Comparison of ENCODE assay signal across 14 mouse cellular contexts in the genomic region with DNA sequence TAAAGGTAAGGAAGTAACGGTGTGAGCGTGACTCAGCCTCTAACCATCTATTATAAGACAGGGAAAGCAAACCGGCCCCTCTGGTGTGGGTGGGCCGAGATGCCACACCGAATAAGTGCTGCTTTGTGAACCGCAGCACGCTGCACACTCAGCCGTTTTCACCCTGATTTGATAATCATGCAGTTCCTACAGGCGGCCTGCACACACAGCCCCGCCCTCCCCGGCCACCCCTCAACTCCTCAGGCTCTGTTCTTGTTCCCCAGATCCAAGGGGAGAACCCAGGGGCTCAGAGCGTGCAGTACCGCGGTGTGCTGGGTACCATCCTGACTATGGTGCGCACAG. TPM values are rescaled to one million over a fixed set of nuclear protein-coding genes. Genes with fewer than 3 reads are reported as not detected.
A peak's percentile ranks its signal among the peaks of the same experiment; 100 is the strongest.
DNase-seq lines count a peak whose midpoint lies in the region; ATAC-seq and TF ChIP-seq lines count a peak whose summit lies in the region.
"Had no signal": no experiment of that assay in that cellular context is flagged by ENCODE, and none has a peak within 500 bp of the region (broad histone marks: within the 10 kb centered on the region; RNA-seq: fewer than 3 reads in every experiment).

No protein-coding gene starts in this region.

- no peak for DNase-seq in gastrocnemius, adult 2 months
- no peak for DNase-seq in gastrocnemius, adult 18-20 months (ENCODE audit: low spot score)
- DNase-seq in kidney, postnatal 4 days, result peak; percentile 34 to 65
- DNase-seq in kidney, adult 9 months, result no peak
- no peak for DNase-seq in Patski (ENCODE audit: low read depth, low spot score)
- no peak for DNase-seq in spleen, adult 12 weeks (ENCODE audit: low spot score)
- DNase-seq: gastrocnemius, postnatal 14 days; heart, postnatal 4 days had no signal

- no peaks in the 10 kb centered on the region for H3K9me3 ChIP-seq in midbrain, embryonic 15.5 days
- H3K9me3 ChIP-seq: forebrain, embryonic 15.5 days had no signal

- no peak overlapping the region for H3K4me3 ChIP-seq in gastrocnemius, adult 2 months
- H3K4me3 ChIP-seq in midbrain, embryonic 15.5 days, result no peak overlapping the region
- H3K4me3 ChIP-seq: forebrain, embryonic 15.5 days had no signal

- no peaks in the 10 kb centered on the region for H3K4me1 ChIP-seq in midbrain, embryonic 15.5 days
- H3K4me1 ChIP-seq: forebrain, embryonic 15.5 days had no signal

- POLR2A ChIA-PET in Patski (lab: Charles Lee), result no interaction called here

- no peak overlapping the region for H3K4me2 ChIP-seq in midbrain, embryonic 15.5 days
- H3K4me2 ChIP-seq: forebrain, embryonic 15.5 days; heart, embryonic 11.5 days; midbrain, embryonic 11.5 days had no signal

- H3K9ac ChIP-seq in midbrain, embryonic 15.5 days, result no peak overlapping the region
- H3K9ac ChIP-seq: forebrain, embryonic 15.5 days had no signal

- no peaks in the 10 kb centered on the region for H3K36me3 ChIP-seq in midbrain, embryonic 15.5 days (replicated peaks)
- H3K36me3 ChIP-seq: forebrain, embryonic 15.5 days had no signal

- intact Hi-C loops in gastrocnemius, adult 2 months (cut with DNase I), result no loop called here

- no peaks in the 10 kb centered on the region for H3K27me3 ChIP-seq in Patski
- H3K27me3 ChIP-seq in midbrain, embryonic 15.5 days (replicated peaks), result no peaks in the 10 kb centered on the region
- H3K27me3 ChIP-seq: forebrain, embryonic 15.5 days had no signal

- TF ChIP-seq CTCF in gastrocnemius, adult 2 months (IDR thresholded peaks at IDR 0.05), result no peak
- no peak for TF ChIP-seq CTCF in Patski (IDR thresholded peaks at IDR 0.05)

- peak; percentile 73 for ATAC-seq in Patski
- peak; percentile 15; the same call in 1 of the 2 replicates for ATAC-seq in megakaryocyte-erythroid progenitor cell, adult 5-6 weeks (replicated peaks; ENCODE audit: low FRiP score, low TSS enrichment, poor library complexity, severe bottlenecking)
- no peak; the same call in 1 of the 2 replicates for ATAC-seq in midbrain, embryonic 15.5 days (replicated peaks)
- ATAC-seq: forebrain, embryonic 15.5 days had no signal

- CTCF ChIA-PET in Patski (lab: Charles Lee), result no interaction called here

- H3K27ac ChIP-seq in gastrocnemius, adult 2 months, result peak overlapping the region; percentile 24; the same call in 1 of the 2 replicates
- H3K27ac ChIP-seq in midbrain, embryonic 15.5 days, result no peak overlapping the region
- H3K27ac ChIP-seq: forebrain, embryonic 15.5 days had no signal

- in situ Hi-C loops in Patski (cut with MboI; ENCODE audit: low pct_unique_long_range_greater_than_20kb), result no loop called here

- WGBS in midbrain, embryonic 15.5 days, result 70% methylated on average over 15 of the region's 15 CpGs

RNA-seq across cellular contexts. Expression of gene Ucp3, which starts 7.0 kb away (rescaled TPM):
- 100 to 1,000 TPM; 141 to 174 TPM for total RNA-seq in gastrocnemius, adult 2 months (2021)
- 100 to 1,000 TPM in 1 of 2 experiments, 10 to 100 TPM in 1; 94.4 to 203 TPM for total RNA-seq in gastrocnemius, adult 18-20 months (2021)
- 0.06 TPM for polyA plus RNA-seq in Patski (2021)
- not detected in 2 replicates for total RNA-seq in megakaryocyte-erythroid progenitor cell, adult 5-6 weeks (2014; fragmentation: Nextera tagmentation)
- not detected in 2 replicates for total RNA-seq in megakaryocyte-erythroid progenitor cell, adult 5-6 weeks (2017)
- not detected in 2 replicates for polyA plus RNA-seq in midbrain, embryonic 15.5 days (2015; fragmentation: Nextera tagmentation; extraction: Ambion mirVana)
- total RNA-seq: MEL had no signal
- polyA plus RNA-seq: forebrain, embryonic 15.5 days; heart, embryonic 11.5 days; midbrain, embryonic 11.5 days had no signal

RNA-seq across cellular contexts. Expression of gene Ucp2, which starts 13.3 kb away (rescaled TPM):
- 10 to 100 TPM; 17.4 to 27.2 TPM for total RNA-seq in gastrocnemius, adult 2 months (2021)
- total RNA-seq in gastrocnemius, adult 18-20 months (2021), result 10 to 100 TPM; 16.6 to 17.4 TPM
- polyA plus RNA-seq in Patski (2021), result 47.7 TPM
- total RNA-seq in megakaryocyte-erythroid progenitor cell, adult 5-6 weeks (2014; fragmentation: Nextera tagmentation), result 705 and 713 TPM in 2 replicates
- total RNA-seq in megakaryocyte-erythroid progenitor cell, adult 5-6 weeks (2017), result 103 and 164 TPM in 2 replicates
- 57.2 and 61.6 TPM in 2 replicates for polyA plus RNA-seq in midbrain, embryonic 15.5 days (2015; fragmentation: Nextera tagmentation; extraction: Ambion mirVana)

RNA-seq across cellular contexts. Expression of gene Dnajb13, which starts 35.0 kb away (rescaled TPM):
- not detected for total RNA-seq in gastrocnemius, adult 2 months (2021)
- total RNA-seq in gastrocnemius, adult 18-20 months (2021), result not detected
- 0.05 TPM for polyA plus RNA-seq in Patski (2021)
- total RNA-seq in megakaryocyte-erythroid progenitor cell, adult 5-6 weeks (2014; fragmentation: Nextera tagmentation), result not detected in 2 replicates
- 0.05 and 1.8 TPM in 2 replicates for total RNA-seq in megakaryocyte-erythroid progenitor cell, adult 5-6 weeks (2017)
- 3.7 and 4.9 TPM in 2 replicates for polyA plus RNA-seq in midbrain, embryonic 15.5 days (2015; fragmentation: Nextera tagmentation; extraction: Ambion mirVana)
- total RNA-seq: gastrocnemius, postnatal 14 days; heart, postnatal 4 days had no signal

RNA-seq across cellular contexts. Expression of gene Coa4, which starts 57.1 kb away (rescaled TPM):
- total RNA-seq in gastrocnemius, adult 2 months (2021), result 10 to 100 TPM; 11.4 to 13.2 TPM
- 10 to 100 TPM; 10.1 to 11.7 TPM for total RNA-seq in gastrocnemius, adult 18-20 months (2021)
- polyA plus RNA-seq in Patski (2021), result 12.6 TPM
- 14.2 and 20.1 TPM in 2 replicates for total RNA-seq in megakaryocyte-erythroid progenitor cell, adult 5-6 weeks (2014; fragmentation: Nextera tagmentation)
- 8.2 and 9.0 TPM in 2 replicates for total RNA-seq in megakaryocyte-erythroid progenitor cell, adult 5-6 weeks (2017)
- 15.5 and 17.7 TPM in 2 replicates for polyA plus RNA-seq in midbrain, embryonic 15.5 days (2015; fragmentation: Nextera tagmentation; extraction: Ambion mirVana)

Comparison
In these comparisons a context has a peak if more than half of its experiments do, and no peak if none do; other contexts are left out.
1. DNase-seq: peak in kidney, postnatal 4 days (2 of 2); none in gastrocnemius, adult 2 months (single experiment), gastrocnemius, adult 18-20 months (single experiment), kidney, adult 9 months (single experiment), Patski (single experiment) and spleen, adult 12 weeks (single experiment).
2. RNA of gene Ucp3, which starts 7.0 kb away (total RNA-seq): 94.4 to 203 TPM in gastrocnemius, adult 18-20 months and 141 to 174 TPM in gastrocnemius, adult 2 months; not detected in megakaryocyte-erythroid progenitor cell, adult 5-6 weeks; every median in the first group is over 10 times any median in the second.